Mouse (Mus musculus) stomach, postnatal 0 days (tissue): ENCODE measurements around the gene Lypd4.

Experiments used
- CTCF ChIP-seq: IDR thresholded peaks from 2 replicates; pipeline ENCODE4 v1.5.1; 2016; ENCODE audit warnings: antibody characterized with exemption, low read depth, mild to moderate bottlenecking, moderate library complexity
- EP300 ChIP-seq: optimal IDR thresholded peaks from 2 replicates; pipeline ENCODE3; 2016; ENCODE audit warnings: antibody characterized with exemption

DNA sequence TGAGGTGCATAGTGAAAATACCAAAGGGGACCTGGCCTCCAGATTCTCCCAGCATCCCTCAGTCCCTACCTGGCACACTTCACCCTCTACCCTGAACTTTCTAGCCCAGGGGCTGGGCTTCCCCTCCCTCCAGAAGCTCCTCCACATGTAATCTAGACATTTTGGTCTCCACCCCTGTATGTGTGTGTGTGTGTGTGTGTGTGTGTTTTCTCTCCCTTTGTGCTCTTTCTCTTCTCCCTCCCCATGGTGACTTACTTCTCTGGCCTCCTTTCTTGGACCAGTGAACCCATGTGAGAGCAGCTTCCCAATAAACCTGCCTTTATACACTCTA lies 16.5 kb downstream of the Lypd4 start:
- TF ChIP-seq EP300: no peak
- no peak for TF ChIP-seq CTCF
